Mouse (Mus musculus): ENCODE measurements around the gene Gm11444.

The Gm11444 gene

DNA sequence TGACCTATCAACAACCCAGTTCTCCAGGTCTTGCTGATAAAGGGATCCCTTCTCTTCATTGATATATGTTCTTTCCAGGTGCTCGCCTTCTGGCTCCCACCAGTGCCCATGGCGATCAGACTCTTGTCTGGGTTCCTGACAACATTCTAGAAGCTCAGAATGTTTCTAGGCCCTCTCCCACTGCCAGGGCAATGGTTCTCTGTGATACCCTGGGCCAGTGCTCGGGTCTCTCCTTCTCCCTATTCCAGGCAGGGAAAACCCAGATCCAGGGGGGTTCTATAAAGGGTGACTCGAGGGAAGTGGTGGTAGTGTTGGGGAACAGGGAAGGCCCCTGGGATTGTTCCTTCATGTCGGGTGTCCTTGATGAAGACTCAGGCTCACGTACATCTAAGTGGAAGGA, at the start of gene Gm11444:
Gene Gm11444, minus strand, starts transcription at position 101 of the 400 bp plus-strand sequence.
- no peak for DNase-seq

DNA sequence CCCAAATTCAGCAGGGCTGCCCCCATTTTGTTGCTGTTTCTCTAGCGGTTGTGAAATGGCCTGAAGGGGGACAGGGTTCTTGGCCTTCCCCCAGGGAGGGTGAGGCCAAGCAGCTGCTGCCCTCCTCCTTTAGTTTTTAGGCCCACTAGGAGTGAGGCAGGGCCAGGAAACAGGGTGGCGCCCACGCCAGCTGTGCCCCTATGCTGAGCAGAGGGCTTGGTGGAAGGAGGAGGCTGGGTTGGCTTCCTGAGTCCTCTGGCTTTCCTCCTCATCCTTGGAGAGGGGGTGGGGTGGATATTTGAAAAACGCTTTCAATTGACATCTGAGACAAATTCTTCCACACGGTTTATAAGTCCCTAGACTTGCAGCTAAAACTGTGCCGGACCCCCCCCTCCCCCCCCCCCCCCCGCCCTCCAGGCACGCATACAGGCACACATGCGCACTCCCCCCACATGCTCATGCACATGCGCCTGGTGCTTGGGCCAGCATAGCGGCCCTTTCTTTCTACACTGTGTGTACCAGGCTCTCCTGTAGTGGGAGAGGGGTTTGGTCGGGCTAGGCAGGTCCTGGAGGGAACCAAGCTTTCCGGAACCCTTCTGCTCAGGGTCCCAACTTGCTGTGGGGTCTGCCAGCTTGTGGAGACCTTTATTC, 46.3 kb upstream of the Gm11444 start:
- DNase-seq, result no peak

DNA sequence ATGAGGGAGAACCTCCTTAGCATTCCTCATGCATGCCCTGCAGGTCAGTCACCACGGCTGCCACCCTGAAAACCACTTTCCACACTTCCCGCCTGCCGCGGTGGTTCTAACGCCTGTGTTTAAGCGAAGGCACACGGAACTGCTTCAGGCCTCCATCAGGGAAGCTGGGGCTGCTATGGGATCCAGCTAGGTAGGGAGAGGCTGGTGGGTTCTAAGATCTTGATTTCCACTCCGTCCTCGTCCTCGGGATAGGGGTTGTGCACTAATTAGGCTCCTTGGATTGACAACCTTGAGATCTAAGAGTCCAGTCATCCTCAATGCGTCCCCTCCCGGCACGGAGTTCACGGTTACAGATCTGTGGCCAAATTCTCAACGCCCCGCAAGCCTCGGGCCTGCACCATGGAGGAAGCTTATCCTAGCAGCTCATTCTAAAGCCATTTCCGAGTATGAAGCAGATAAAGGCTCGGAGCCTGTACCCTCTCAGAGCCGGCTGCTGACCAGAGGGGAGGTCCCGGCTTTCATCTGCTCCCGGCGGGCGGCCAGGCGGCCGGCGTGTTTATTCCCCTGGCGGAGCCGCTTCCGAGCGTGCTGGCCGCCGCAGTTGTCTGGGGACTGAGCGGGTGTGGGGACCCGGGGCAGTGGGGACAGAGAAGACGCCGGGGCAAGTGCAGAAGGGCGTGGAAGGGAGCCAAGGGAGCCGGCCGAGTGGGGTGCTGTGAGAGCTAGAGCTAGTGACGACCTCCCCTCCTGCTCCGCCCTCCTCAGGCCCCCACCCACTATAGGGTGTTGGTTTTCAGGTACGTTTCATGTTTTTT, 44.8 kb upstream of the Gm11444 start:
- DNase-seq, result no peak

DNA sequence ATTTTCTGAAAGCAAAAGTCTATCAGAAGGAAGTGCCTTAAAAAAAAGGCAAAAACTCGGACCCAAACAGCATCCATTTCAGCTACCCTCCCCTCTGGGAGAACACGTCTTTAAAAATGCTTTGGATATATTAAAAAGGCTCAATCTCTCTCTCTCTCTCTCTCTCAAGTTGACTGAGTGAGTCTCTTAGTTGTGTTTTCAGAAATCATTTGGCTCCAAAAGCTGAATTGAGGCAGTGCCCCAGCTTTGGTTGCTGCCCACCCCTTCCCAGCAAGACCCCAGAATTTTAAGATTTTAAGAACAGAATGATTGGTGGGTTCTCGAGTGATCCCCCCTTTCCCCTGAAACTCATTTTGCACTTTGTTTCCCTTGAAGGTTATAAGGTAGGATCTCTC, 44.0 kb upstream of the Gm11444 start:
- no peak for DNase-seq

DNA sequence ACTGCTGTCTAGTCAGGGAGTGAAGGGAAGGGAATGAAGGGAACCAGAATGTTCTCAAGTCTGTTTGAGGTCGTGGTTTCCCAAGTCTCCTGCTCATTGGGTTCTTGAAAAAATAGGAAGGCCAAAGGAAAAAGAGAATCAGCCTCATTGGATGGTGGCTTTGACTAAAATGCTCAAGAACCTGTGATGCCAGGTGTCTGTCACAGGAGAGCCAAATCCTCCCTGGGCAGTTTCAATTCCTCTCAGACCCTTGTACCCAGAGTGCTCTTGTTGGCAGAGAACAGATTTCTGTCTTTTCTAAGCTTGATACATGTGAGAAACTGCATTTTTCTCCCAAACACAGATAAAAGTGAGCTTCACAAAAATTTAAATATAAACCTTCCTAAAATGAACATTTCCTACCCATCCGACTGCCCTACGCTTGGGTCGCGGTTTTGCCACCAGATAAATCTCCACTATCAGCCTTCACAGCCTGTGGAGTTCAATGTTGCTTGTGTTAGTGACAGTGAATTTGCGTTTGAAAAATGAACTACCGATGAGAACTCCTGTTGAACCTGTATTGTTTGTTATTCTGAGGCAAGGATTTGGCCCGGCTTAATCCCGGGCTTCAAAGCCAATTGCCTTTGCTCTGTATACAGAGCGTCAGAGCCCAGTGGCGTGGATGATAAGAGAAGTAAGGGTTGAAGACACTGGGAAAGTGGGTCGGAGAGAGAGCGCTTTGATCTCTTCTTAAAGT, 43.4 kb upstream of the Gm11444 start:
- no peak for DNase-seq

DNA sequence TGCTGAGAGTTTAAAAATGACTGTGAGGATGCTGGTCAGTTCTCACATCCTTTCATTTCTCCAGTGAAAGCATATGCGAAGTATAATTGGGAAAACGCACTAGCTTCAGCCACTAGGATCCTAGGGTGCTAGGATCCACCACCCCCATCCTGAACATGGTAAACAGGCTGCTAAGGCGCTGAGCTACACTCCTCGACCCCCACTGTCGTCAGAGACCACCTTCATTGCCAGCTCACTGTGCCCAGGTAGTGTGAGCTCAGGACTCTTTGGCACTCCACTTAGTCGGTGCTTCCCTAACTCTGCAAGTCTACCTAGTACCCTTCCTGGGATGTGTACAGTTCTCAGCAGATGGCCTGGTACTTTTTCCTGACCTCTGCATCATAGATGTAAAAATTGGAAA, 42.6 kb upstream of the Gm11444 start:
- DNase-seq, result no peak

DNA sequence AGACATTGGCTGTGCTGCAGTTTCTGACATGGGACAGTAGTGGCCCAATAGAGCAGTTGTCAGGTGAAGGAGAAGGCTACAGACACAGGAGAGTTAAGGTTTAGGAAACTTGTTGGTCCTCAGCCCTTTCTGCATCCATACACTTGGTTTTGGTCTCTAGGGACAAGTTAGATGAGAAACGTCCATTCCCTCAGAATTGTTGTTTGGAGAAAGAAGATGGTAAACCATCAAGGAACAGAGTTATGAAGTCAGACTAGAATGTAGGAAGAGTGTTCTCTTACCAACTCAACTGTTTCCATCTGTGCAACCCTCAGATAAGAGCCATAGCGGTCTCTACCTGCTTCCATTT, 41.5 kb upstream of the Gm11444 start:
- DNase-seq, result no peak

DNA sequence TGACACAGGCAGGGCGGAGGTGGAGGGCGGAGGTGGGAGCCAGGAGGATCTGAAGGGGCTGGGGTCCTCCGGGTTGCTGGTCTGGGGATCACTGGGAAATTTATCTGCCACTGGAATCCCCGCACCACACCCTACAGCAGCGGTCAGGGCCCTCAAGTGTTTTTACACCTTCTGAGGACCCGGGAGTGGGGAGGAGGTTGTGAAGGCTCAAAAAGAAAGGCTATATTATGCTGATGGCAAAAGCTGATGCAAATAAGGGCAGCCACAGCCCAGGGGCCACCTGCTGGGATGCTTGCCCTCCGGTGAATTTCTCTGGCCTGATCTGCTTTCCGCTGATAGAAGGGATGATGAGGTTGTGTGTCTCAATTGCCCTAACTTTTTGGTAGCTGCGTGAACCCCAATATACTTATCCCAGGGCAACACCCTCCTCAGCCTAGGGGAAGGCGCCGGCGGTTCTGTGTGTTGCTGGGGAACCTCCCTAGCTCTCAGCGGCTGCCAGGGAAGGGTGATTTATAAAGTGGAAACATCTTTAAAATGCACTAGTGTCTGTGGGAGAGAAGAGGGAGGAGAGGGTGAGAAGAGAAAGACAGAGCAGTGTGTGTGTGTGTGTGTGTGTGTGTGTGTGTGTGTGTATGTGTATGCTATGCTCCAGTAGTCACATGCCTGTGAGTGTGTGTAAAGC, 41.0 kb upstream of the Gm11444 start:
- no peak for DNase-seq

DNA sequence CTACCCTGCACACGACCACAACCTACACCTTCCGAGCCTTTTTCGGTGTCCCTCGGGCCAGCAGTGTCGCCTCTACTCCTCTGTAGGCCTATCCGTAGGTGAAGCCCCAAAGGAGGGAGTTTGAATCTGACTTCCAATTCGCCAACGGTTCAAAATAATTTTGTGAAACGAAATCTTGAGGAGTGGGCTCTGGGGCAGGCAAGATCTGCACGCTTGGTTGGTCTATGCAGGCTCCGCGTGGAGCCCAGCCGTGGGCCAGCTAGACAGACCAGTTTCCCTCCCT, 40.4 kb upstream of the Gm11444 start:
- no peak for DNase-seq

DNA sequence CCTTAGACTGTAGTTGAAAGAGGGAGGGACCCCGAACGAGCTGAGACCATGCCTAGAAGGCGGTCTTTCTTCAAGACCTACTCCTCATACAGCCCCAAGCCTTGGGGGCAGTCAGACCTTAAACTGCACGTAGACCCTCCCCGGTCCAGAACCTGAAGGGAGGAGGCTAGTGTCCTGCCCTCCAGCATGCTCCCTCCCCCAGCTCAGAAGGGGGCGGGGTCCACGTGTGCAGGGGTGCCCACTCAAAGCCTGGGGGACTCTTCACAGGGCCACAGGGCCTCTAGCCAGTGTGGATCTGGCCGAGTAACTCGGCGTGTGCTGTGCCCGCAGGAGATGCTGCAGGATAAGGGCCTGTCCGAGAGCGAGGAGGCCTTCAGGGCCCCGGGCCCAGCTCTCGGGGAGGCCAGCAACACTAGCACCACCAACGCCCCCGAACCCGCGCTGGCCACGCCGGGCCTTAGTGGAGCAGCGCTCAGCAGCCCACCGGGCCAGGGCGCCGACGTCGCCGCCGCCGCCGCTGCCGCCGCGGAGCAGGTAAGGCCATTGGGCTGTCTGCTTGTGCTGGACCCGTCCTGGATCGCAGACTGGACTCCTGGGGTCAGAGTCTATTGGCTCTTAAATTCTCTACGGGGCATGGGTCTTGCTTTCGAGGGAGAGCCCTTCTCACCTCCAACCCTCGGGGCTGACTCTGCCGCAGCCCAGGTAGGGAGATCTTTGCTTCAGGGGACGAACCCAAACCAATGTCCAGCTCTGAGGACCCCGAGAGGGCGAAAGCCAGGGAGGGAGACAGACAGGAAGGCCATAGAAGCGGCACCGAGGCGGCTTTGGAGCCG, 39.8 kb upstream of the Gm11444 start:
- DNase-seq, result no peak

DNA sequence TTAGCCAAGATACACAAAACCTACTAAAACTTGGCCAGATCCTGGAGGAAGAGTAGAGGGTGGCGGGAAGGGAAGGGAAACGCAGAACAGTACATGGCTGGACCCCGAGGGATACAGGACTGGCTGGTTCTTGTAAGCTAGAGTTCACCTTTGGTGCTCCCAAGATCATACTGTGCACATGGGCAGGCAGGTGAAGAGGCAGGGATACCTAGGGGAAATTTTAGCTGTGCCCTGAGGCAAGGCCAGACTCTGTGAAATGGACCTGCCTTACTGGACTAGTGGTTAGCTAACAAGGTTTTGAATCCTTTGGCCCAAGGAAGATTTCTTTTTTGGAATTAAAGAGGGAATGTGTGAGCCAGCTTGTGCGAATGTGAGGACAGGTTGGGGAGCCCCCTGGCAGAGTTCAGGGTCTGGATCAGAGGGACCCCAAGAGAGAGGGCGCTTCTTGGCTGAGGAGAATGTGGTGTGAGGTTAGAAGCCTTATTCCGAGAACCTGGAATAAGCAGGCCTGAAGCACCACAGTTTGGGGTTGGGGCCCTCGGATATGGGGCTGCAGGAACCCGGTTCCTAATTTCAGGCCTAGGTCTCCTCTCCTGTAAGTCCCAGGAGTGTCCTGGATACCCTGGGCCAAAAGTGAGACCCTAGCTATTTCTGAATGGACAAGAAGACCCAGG, 39.1 kb upstream of the Gm11444 start:
- DNase-seq, result no peak

DNA sequence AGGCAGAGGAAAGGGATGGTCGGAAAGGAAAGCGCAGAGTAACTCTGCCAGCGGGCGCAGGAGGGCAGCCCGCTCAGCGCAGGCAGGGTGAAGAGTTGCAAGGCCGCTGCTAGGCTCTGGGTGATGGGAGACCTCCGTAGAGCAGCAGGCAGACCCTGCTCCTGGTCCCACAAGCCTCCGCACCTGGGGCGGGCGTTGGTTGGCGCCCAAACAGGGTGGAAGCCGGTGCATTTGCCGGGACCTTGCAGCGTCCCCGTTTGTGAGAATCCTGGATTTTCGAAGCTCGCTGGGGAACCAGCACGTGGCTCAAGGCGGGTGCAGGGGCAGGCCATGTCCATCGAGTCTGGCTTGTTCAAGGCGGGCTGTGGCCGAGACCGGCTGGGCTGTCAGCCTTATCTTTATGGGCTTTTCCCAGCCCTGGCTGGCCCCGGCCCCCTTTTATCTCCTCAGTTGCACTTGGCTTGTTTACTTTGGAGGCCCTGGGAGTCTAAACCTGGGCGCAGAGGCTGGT, 38.4 kb upstream of the Gm11444 start:
- no peak for DNase-seq

DNA sequence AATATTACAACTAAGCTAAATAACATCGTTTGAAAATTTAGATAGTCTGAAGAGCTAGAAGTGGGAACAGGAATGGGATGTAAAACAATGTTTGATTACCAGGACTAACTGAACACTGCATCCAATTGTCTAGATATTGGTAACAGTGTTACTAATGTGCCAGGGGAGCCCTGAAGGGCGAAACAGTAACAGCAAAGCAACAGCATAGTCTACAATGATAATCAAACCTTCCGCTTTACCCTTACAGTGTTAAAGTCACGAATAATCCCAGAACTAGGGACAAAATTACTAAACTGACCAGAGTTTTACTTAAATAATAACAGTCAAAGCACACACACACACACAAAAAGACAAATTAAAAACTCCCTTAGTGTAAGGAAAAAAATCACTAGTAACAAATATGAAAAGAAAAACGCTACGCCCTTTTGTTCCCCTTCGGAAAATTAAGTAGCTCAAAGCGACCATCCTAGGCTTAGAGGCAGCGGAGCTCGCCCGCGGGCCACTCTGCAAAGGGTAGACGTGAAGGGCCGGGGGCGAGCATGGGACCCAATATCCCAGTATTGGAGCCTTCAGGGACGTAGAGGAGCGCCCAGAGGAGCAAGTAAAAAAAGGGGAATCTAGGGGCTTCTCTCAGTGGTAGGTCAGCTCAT, 37.8 kb upstream of the Gm11444 start:
- DNase-seq, result no peak

DNA sequence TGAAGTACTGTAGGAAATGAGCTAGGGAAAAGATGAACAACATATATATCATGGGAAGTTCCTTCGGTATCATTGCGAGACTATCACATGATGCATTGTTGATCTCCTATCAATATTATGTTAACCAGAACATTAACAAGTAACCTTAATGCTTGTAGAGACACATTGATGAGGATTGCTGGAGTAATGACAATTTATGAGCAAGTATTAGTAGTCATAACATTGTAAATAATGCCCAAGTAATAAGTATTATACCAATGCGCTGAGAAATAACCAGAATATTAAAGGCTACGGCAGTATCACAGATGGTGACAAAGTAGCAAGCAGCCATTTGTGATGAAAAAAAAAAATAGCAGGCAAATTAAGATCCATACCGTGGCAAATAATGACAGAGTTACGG, 37.1 kb upstream of the Gm11444 start:
- no peak for DNase-seq

DNA sequence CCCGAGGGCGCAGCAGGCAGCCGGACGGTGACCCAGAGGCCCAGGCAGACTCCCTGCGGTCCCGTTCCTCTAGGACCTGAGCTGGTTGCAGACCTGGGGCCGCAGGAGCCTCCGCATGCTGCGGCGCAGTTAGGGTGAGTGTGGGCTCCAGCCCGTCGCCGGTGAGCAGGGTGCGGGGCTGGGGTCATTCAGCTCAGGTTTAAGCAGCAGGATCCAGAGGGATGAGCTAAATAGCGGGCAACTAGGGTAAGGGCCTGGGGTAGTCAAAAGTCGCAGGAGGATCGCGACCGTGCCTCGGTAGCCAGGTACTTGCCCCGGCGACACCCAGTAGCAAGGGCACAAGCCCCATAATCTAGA, 36.3 kb upstream of the Gm11444 start:
- no peak for DNase-seq

DNA sequence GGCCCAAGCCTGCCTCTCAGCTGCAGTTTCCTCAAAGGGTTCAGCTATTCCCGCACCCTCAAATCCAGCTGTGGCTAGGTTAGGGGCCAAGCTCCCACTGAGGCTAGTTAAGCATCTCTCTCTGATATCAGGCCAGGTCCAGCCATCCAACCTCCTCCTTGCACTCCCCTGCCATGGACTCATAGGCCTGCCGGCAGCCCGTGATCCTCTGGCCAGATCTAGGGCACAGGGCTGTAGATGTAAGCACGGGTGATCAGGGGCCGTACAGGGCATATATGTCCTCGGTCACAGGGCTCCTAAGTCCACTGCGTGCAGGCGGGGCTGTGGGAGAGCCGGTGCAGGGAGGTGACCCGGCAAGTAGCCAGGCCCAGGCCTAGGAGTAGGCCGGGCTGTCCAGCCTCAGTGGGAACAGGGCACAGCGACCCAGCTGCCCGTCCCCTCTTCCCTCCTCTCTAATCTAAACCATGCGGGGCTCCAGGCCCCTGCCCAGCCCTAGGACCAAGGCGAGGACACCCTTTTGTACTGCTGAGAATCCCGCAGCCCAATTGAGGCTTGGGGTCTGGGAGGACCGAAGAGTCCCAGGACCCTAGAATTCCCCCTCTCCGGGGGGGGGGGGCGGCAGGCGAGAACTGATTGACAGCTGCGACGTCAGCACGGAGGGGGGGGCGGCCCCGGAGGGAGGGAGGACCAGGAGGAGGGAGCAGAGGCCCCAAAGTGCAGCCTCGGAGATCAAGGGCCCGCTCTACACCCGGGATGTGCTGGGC, 35.7 kb upstream of the Gm11444 start, which contains the start of gene Tbx4:
Gene Tbx4, plus strand, starts transcription at position 758 of the 764 bp plus-strand sequence.
- DNase-seq, result no peak

DNA sequence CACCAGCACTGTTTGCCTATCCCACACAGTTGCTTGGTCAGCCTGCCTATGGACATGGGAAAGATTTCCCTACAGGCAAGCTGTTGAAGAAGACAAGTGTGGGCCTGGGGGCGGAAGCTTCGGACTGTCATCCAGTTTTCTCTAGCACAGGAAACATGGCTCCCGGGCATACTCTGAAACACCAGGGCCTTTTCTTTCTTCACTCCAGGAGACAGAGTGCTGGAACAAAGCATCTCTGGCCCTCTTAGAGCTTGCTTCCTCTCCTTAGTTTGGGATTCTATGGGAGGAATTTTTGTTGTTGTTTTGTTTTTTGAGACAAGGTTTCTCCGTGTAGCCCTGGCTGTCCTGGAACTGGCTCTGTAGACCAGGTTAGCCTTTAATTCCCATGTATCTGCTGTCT, 34.4 kb upstream of the Gm11444 start:
- DNase-seq, result no peak

DNA sequence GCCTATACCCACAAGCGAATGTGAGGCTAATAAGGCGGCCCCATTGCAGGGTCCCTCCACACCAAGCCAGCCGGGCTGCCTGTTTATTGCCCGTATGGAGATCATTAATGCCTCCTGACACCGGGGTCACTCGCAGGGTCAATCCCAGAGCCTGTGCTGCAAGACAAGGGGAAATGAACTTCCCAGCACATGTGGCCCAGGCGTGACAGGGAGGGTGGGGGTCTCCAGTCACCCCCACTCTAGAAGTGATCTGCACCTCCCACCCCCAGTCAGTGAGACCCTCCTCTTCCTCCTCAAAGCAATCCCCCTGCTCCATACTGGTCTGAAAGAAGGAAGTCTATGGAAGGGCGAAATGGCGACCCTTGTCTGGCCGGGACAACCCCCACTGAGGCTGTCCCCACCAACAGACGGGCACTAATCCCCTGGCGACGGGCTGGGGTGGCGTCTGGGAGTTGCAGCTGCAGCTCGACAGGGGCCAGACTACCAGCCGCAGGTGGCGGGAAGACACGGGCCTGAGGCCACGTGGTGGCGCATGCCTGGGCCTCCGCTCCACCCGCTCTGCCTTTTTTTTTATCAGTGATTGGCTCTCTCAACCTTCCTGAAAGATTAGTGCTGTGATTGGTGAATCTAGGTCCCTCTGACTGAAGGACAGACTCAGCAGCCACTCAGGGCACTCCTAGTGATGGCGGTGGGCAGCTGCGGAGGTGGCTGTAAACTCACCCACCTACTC, 26.1 kb upstream of the Gm11444 start:
- DNase-seq, result no peak

DNA sequence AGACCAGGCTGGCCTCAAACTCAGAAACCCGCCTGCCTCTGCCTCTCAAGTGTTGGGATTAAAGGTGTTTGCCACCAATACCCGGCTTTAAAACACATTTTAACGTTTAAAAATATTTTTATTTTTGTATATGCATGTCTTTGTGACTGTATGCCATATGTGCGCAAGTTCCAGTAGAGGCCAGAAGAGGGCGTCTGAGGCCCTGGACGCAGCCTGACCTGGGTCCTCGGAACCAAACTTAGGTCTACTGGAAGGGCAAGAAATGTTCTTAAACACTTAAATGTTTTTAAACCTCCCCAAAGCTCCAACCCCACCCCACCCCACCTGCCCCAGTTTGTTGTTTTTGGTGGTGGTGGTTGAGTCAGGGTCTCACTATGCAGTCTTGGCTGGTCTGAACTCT, 14.2 kb upstream of the Gm11444 start:
- DNase-seq, result no peak

Data from right cerebral cortex, postnatal 14 days (tissue).